Mouse (Mus musculus): ENCODE measurements around the gene Cox7a2l. TPM values are rescaled to one million over a fixed set of nuclear protein-coding genes. Genes with fewer than 3 reads are reported as not detected.
A peak's percentile ranks its signal among the peaks of the same experiment; 100 is the strongest.

Cox7a2l gene
- total RNA-seq, 2 experiments from 2014 or later = 178 to 199 TPM

DNA sequence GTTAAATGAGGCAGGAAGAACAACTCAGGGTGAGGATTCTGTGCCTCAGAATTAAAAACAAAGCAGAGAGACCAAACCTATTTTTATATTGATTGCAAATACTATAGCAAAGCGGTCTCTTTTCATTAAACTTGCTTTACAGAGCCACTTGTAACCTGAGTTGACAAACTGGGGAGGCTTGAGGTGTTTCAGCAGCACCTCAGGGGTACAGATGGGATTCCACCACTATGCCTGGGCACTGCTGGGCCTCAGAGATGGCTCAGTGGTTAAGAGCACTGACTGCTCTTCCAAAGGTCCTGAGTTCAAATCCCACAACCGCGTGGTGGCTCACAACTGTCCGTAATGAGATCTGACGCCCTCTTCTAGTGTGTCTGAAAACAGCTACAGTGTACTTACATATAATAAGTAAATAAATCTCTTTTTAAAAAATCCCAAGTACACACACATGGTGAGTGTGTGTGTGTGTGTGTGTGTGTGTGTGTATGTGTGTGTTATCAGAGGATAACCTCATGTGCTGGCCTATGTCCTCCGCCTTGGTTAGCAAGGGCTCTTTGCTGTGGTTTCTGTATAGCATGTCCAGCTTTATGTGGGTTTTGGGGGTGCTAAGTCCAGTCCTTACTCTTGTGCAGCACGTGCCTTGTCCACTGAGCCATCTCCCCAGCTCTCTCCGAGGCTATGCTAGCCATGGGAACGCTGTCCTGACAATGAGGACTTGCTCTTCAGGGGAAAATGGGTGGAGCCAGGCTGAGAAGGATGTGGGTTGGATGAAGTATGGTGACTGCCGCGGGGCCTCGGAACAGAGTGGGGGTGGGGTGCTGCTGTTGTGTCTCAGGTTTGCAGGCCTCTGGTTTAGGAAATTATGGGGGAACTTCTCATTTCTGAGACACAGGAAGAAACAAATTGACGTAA is 9.7 kb upstream of the Cox7a2l start:
- no peak for DNase-seq (ENCODE audit: extremely low spot score in 1 of 2, low spot score in 1 of 2)

DNA sequence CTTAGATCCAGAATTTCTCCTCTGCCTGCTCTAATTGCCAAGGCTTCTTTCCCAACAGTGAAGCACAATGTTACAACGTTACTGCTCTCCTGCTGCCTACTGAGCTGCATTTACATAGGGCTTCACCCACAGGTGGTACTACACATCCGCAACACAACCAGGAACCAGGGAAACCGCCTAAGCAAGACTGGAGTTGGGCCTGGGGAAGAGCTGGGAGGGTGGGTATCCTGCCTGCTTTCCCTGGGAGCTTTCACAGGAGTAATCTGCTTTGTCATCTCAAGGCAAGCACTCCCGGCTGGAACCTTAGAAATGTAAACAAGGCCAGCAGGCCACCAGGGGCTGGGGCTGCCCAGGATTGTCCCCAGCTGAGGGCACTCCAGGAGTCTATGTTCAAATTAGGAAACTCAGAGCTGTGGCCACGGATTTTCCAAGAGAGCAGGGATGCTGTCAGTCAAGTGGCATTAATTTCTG is 9.0 kb upstream of the Cox7a2l start:
- DNase-seq (ENCODE audit: extremely low spot score in 1 of 2, low spot score in 1 of 2) = no peak

- DNase-seq (ENCODE audit: extremely low spot score in 1 of 2, low spot score in 1 of 2) = no peak
Observed at GRCm38 (mm10) chr17:83525596-83525995, 8.5 kb upstream of the Cox7a2l start.

DNA sequence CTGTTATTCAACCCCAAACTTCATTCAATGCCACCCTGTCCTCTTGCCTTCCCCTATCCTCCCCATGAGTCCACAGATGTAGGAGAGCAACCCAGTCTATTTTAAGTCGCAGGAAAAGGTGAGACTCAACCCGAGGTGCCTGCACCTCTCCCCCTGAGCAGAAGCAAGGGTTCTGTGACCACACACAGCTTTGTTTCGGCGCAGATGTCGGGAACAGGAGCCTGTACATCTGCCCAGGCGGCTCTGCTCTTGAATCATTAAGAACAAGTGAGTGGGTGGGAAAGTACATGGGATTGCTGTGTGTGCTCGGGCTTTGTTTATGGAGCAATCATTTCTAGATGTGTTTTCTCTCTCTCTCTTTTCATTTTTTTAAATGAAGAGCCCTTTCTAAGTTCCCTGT is 7.6 kb upstream of the Cox7a2l start:
- no peak for DNase-seq (ENCODE audit: extremely low spot score in 1 of 2, low spot score in 1 of 2)

DNA sequence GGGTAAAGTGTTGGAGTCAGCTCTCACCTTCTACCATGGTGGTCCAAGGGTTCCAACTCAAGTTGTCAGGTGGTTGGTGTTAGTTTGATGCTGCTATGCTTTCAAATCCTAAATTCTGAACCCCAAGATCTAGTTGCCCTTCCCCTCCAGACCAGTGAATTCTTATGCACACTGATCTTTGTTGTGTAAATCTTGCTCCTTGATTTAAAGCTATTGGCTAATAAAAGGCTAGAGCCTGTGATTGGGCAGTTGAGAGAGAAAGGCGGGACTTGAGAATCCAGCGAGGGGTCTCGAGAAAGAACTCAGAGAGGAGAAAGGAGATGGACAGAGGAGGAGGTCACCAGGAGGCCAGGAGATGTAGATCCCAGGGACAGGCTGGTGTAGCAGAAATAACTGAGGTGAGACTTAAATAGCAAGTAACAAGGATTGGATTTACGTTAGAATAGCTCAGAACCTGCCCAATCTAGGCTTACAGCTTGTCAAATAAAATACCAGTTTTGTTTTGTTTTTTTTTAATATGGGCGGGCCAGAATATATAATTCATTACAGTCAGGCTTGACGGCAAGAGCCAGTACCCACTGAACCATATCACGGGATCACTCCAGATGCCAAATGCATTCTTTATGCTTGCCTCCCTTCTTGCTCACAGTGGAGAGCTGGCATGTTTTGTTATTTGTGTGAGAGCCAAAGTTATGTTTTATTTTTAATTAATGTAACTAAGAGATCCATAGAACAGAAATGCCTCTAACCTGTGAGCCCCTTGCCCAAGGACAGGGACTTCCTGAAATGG is 5.7 kb upstream of the Cox7a2l start:
- DNase-seq (ENCODE audit: extremely low spot score in 1 of 2, low spot score in 1 of 2) = no peak

DNA sequence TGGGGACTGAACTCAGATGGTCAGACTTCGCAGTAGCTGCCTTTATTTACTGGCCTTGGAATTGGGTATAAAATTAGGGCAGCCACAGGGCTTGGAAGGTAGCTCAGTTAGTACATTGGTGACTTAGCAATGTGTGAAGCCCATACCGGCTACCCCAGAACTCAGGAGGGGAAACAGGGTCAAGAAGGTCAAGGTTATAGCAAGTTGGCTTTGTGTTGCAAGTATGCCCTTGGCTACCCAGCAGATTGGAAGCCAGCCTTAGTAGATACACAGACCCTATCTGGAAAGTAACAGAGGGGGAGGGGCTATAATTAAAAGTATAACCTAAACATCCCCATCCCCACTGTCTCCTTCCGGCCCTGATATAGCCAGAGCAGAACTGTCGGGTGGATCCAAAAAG is 4.8 kb upstream of the Cox7a2l start:
- DNase-seq (ENCODE audit: extremely low spot score in 1 of 2, low spot score in 1 of 2) = no peak

DNA sequence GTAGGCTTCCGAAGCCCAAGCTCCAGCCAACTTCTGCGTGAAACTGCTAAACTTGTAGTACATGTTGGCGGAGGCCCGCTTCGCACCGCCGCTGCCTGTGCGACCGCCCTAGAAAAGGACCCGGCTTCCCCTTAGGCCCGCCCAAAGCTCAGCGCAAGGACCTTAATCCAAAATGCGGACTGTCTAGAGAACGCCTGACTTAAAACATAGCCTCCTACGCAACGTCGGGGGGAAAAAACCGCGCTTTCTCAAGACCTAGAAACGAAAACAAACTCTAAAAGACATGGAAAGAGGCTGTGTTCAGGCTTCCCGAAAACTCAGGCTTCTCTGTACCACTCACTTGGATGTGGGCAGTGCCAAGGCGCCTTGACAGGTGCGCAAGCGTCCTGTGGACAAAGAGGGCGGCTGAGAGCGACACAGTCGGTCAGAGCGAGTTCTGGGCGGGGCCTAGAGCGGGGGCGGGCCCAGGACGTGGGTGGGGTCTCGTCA is 2.9 kb downstream of the Cox7a2l start:
- DNase-seq (ENCODE audit: extremely low spot score in 1 of 2, low spot score in 1 of 2) = peak; percentile 76 to 79

GRCm38 (mm10) chr17:83513655-83514212 is 3.4 kb downstream of the Cox7a2l start:
- DNase-seq (ENCODE audit: extremely low spot score in 1 of 2, low spot score in 1 of 2) = no peak

- DNase-seq (ENCODE audit: extremely low spot score in 1 of 2, low spot score in 1 of 2) = no peak
Observed at GRCm38 (mm10) chr17:83512130-83512529, 5.0 kb downstream of the Cox7a2l start.

DNA sequence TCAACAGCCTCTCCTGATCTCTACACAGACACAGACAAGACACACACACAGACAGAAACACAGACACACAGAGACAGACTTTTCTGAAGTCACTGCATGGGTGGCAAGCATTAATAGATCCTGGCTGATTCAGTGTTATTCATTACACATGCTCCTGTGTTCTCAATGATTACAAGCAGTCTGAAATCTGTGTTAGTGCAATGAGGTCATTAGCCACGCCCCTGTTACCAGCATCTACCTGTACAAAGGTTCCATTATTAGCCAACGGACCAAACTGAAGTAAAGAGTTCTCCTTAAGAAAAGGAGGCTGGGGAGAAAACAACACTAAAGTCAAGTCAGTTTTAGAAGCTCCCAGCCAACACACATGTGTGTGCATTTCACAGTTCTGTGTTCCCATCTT is 13.4 kb downstream of the Cox7a2l start:
- DNase-seq (ENCODE audit: extremely low spot score in 1 of 2, low spot score in 1 of 2) = no peak

DNA sequence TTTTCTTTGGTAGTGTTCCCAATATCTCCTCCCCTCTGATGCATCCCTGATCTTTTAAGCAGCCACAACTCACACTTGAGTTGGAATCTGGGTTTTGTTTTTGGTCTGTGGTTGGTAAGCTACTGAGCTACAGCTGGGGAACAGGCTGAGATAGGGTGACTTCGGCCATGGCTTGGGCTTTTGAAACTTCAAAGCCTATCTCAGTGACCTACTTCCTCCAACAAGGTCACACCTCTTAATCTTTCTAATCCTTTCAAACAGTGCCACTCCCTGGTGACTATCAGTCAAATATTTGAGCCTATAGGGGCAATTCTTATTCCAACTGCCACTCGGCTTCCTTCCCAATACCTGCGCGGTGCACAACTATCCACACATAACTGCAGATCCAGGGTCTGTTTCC is 17.4 kb downstream of the Cox7a2l start:
- no peak for DNase-seq (ENCODE audit: extremely low spot score in 1 of 2, low spot score in 1 of 2)

GRCm38 (mm10) chr17:83498889-83499288 is 18.2 kb downstream of the Cox7a2l start:
- DNase-seq (ENCODE audit: extremely low spot score in 1 of 2, low spot score in 1 of 2) = no peak

DNA sequence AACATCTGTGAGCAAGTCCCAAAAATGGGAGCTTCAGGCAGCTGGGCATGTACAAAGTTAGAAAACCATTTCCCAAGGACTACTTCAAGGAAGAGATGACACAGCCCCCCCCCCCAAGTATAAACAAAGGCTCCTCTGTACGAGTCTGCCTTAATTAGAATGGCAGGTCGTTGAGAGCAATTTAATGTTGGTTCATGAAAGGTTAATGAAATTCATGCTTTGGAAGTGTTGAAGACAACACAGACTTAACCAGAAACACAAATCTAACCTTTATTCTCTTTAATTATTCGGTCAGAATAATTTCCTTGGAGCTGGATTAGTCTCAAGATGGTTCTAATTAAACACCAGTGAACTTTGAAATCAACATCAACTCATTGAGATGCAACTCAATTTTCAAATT is 29.4 kb downstream of the Cox7a2l start:
- DNase-seq (ENCODE audit: extremely low spot score in 1 of 2, low spot score in 1 of 2) = no peak

- no peak for DNase-seq (ENCODE audit: extremely low spot score in 1 of 2, low spot score in 1 of 2)
Observed at GRCm38 (mm10) chr17:83483784-83484183, 33.3 kb downstream of the Cox7a2l start.

- DNase-seq (ENCODE audit: extremely low spot score in 1 of 2, low spot score in 1 of 2) = no peak
Observed at GRCm38 (mm10) chr17:83482817-83483536, 34.2 kb downstream of the Cox7a2l start.

DNA sequence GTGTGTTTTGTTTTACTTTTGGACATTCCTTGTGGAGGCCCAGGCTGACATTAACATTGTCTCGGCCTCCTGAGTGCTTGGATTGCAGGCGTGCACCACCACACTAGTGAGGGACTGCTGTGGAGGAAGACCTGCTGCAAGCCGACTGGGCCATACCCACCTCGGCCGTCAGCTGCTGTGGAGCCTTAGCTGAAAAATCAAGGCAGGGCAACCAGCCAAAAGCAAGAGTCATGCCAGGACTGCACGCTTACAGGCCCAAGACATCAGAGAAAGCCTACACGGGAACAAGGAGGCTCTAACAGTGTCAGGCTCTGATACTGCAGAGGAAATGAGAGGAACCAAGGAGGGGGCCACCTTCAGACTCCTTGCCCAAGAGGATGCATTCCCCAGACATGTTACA is 35.6 kb downstream of the Cox7a2l start:
- peak in 1 of 2 experiments; percentile 30 for DNase-seq (ENCODE audit: extremely low spot score in 1 of 2, low spot score in 1 of 2)

DNA sequence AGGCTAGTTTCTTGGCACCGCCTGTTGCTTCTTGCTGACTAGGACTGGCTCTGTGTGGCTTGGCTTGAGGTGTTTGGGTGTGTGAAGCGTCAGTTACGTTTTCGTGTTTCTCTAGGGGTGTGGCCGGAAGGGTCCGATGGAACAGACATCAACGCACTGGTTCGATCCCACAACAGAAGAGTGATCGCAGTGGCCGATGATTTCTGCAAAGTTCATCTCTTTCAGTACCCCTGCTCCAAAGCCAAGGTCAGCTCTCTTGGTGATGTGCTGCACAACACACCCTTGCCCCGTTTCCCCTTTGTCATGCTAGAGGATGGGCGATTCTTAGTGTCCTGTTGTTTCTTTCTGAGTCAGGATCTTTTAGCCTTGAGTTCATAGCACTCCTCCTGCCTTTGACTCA is 40.0 kb downstream of the Cox7a2l start:
- no peak for DNase-seq (ENCODE audit: extremely low spot score in 1 of 2, low spot score in 1 of 2)

GRCm38 (mm10) chr17:83469586-83469985 is 47.5 kb downstream of the Cox7a2l start:
- no peak for DNase-seq (ENCODE audit: extremely low spot score in 1 of 2, low spot score in 1 of 2)

- no peak for DNase-seq (ENCODE audit: extremely low spot score in 1 of 2, low spot score in 1 of 2)
Observed at GRCm38 (mm10) chr17:83466697-83467251, 50.4 kb downstream of the Cox7a2l start.

DNA sequence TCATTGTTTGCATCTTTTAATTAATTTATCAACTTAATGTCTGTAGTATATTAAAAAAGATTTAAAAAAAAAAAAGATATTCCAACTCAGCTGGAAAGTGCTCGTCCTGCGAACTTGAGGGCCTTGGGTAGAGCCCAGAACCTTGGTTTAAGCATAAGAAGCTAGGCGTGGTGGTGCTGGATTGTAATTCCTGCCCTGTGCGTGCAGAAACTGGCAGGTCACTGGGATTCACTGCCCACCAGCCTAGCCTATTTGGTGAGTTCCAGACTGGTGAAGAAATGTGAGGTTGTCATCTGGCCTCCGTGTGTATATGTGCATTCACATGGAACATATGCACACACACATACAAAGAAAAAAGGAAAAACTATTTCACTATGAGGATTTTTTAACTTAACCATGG is 51.2 kb downstream of the Cox7a2l start:
- no peak for DNase-seq (ENCODE audit: extremely low spot score in 1 of 2, low spot score in 1 of 2)

Measured in layer of hippocampus, postnatal 25 days (tissue).